Mouse (Mus musculus) midbrain, embryonic 15.5 days (tissue): ENCODE measurements around the gene Elmsan1. TPM values are rescaled to one million over a fixed set of nuclear protein-coding genes. Genes with fewer than 3 reads are reported as not detected.

ENCODE experiments used
- ATAC-seq: fragments of 200-750 bp; cut with Nextera tagmentation; replicated peaks from 2 replicates; pipeline ENCODE4 v1.8.0; 2017; ENCODE audit warnings: moderate TSS enrichment
- H3K27ac ChIP-seq: fragments of 300-500 bp; sonication (generic); 2 replicates; pipeline ENCODE4 v1.5.1; 2015; ENCODE audit warnings: mild to moderate bottlenecking, inconsistent platforms
- H3K27me3 ChIP-seq: fragments of 300-500 bp; sonication (generic); replicated peaks from 2 replicates; pipeline ENCODE4 v1.6.1; 2015; ENCODE audit warnings: inconsistent platforms
- H3K36me3 ChIP-seq: fragments of 300-500 bp; sonication (generic); replicated peaks from 2 replicates; pipeline ENCODE4 v1.6.1; 2015; ENCODE audit warnings: inconsistent platforms
- H3K4me1 ChIP-seq: fragments of 300-500 bp; sonication (generic); 2 replicates; pipeline ENCODE4 v1.6.1; 2015; ENCODE audit warnings: inconsistent platforms
- H3K4me2 ChIP-seq: fragments of 300-500 bp; sonication (generic); 2 replicates; pipeline ENCODE4 v1.6.1; 2015; ENCODE audit warnings: inconsistent platforms, mild to moderate bottlenecking, moderate library complexity
- H3K4me3 ChIP-seq: fragments of 300-500 bp; sonication (generic); 2 replicates; pipeline ENCODE4 v1.5.1; 2015; ENCODE audit warnings: mild to moderate bottlenecking, inconsistent platforms
- H3K9ac ChIP-seq: fragments of 300-500 bp; sonication (generic); 2 replicates; pipeline ENCODE4 v1.6.1; 2015; ENCODE audit warnings: mild to moderate bottlenecking, inconsistent platforms
- H3K9me3 ChIP-seq: fragments of 300-500 bp; sonication (generic); 2 replicates; pipeline ENCODE4 v1.6.1; 2016; ENCODE audit warnings: inconsistent platforms
- WGBS: fragments of 180-500 bp; shearing (Covaris S2); methylation state at CpG from one replicate; pipeline ENCODE4 v1.1.7; 2015; ENCODE audit warnings: mixed read lengths; 5-methylcytosine and 5-hydroxymethylcytosine counted together
- polyA plus RNA-seq: library from polyadenylated mRNA; unstranded; fragments of >200 nt; fragmentation: Nextera tagmentation; extraction: Ambion mirVana; gene quantifications from 2 replicates; pipeline ENCODE4 v1.2.1, GENCODE M21; 2015

Elmsan1 gene
- polyA plus RNA-seq, 1 experiment from 2014 or later = 4.4 TPM

DNA sequence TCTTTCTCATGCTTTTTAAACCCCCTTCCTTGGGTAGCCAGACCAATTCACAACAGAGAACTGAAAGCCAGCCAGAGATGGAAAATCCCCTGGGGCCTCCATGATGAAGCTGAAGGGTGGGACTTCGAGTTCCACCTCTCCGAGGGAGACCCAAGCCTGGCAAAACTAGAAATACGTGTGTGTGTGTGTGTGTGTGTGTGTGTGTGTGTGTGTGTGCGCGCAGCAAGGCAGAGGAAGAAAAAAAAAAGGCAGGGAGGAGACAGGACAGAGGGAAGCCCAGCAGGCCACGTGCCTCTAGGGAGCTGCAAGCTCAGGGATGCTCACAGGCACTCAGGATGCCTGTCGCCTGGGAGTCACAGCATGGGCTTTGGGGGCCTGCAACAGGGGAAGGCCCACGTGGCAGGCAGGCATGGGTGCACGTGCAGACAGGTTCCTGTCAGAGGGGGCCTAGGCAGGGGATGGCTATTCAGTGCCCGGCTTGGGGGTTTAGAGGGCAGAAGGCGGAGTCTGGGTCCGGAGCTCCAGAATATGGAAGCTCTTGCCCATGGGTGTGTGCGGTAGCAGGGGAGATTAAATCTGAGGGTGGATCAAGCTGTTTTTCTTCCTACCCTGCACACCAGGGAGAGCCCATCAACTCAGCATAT lies 42.4 kb downstream of the Elmsan1 start:
- peak overlapping the region; percentile 38 for H3K4me3 ChIP-seq
- ATAC-seq = peak; percentile 38; the same call in 1 of the 2 replicates
- H3K4me1 ChIP-seq = peaks cover 50% of the 10 kb centered on the region
- H3K27ac ChIP-seq = peak overlapping the region; percentile 90
- H3K36me3 ChIP-seq = no peaks in the 10 kb centered on the region
- H3K9ac ChIP-seq = peak overlapping the region; percentile 55
- H3K9me3 ChIP-seq = no peaks in the 10 kb centered on the region
- no peaks in the 10 kb centered on the region for H3K27me3 ChIP-seq
- WGBS = 5% methylated on average over 12 of the region's 13 CpGs
- peak overlapping the region; percentile 59 for H3K4me2 ChIP-seq

DNA sequence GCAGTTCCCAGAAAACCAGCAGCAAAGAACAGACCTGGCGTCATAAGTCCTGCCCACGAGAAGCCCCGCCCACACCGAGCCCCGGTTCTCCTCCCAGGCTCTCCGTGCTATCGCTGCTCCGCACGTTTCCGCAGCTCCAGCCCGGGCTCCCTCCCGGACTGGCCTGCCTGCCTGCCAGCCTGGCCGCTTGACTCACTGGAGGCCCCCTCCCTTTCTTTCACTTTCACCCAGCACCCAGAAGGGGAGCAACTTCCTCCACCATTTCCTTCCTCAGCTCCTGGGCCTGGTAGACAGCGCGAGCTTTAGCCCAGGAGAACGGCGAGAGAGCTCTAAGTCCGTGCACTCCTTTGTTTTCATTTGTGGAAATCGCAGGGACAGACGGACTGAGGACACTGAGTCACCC lies 43.0 kb downstream of the Elmsan1 start:
- Histone ChIP-seq H3K27ac (peak overlapping the region; percentile 90), H3K4me3 (peak overlapping the region; percentile 38), H3K36me3 (no peaks in the 10 kb centered on the region), H3K4me1 (peaks cover 44% of the 10 kb centered on the region), H3K9me3 (no peaks in the 10 kb centered on the region), H3K4me2 (peak overlapping the region; percentile 59), H3K27me3 (no peaks in the 10 kb centered on the region), H3K9ac (peak overlapping the region; percentile 55)
- under 1% methylated on average over 20 of the region's 20 CpGs for WGBS
- ATAC-seq = peak; percentile 88

DNA sequence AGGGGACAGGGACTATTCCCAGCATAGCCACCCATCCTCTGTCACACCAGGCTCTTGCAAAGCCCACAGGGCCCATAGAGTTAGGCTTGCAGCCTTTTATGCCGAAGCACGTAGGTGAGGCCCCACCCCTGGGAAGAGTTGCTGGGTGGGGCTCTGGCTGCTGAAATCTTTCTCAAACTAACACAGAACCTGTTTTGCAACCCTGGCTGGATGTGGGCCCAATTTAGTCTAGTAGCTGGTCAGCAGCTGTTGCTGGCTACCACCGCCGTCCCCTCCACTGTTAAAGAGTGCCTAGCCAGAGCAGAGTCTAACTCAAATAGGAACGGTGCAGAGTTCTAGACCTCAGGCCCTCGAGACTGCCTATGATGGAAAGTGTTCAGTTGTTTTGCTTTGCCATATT lies 43.8 kb downstream of the Elmsan1 start:
- H3K27ac ChIP-seq = no peak overlapping the region
- no peak for ATAC-seq
- H3K4me1 ChIP-seq = peaks cover 36% of the 10 kb centered on the region
- H3K27me3 ChIP-seq = no peaks in the 10 kb centered on the region
- no peaks in the 10 kb centered on the region for H3K36me3 ChIP-seq
- no peak overlapping the region for H3K4me3 ChIP-seq
- H3K9ac ChIP-seq = 0 out of 2 replicates have a peak overlapping the region, but pooled peaks have one; percentile 55
- WGBS = 88% methylated on average over 6 of the region's 6 CpGs
- H3K9me3 ChIP-seq = no peaks in the 10 kb centered on the region
- no peak overlapping the region for H3K4me2 ChIP-seq

DNA sequence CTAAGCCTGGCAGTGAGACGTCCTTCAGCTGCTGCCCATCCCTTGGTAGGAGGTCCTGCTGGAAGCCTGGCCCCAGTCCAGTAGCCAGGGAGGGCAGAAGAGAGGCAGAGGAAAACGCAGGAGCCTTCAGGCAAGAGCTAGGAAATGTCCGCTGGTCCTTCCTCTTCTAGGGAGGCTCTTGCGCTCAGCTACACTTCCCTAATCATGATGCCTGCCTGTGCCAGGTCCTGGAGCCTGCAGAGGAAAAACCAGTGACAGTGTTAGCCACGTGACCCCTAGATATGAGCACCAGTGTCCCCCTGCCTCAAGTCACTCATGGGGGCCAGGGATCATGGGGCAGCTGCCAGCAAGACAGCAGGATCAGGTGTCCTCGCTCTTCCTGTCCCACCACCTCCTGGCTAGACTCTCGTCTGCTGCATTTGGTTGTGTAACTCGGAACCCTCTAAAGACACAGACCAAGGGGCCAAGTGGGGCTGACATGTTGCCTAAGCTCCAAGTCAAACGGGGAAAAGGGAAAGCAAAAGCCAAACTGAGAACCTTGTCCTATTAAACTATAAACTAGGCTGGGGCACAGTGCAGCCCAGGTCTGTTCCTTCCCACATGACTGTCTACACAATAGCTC lies 44.4 kb downstream of the Elmsan1 start:
- no peak for ATAC-seq
- Histone ChIP-seq H3K9ac (no peak overlapping the region), H3K36me3 (no peaks in the 10 kb centered on the region), H3K27ac (no peak overlapping the region), H3K27me3 (no peaks in the 10 kb centered on the region), H3K4me1 (peaks cover 35% of the 10 kb centered on the region), H3K4me2 (no peak overlapping the region), H3K4me3 (no peak overlapping the region), H3K9me3 (no peaks in the 10 kb centered on the region)
- WGBS = 80% methylated on average over 9 of the region's 9 CpGs

DNA sequence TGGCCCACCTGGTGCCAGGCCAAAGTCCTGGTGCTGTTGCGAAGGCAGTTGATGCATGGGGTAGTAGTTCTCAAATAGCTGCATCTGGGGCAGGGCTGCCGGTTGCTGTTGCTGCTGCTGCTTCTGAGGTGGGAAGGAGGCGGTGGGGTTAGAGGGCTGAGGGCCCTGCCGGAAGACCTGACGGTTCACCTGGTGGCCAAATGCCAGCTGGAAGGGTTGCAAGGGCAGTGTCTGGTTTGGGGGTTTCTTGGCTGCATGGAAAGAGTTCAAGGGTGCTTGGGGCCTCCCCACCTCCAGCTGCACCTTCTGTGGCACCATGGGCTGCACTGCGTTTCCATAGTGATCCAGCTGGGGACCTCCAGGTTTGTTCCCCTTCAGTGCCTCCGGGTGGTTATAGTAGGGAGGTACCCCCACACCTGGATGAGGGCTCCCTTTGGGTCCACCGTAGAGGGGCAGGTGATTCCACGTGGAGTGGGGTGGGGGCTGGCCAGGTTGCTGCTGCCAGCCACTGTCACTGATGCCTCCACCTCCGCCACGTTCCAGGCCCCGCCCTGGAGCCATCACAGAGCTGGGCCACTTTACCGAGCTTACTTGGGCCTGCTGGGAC lies 45.3 kb downstream of the Elmsan1 start:
- Histone ChIP-seq H3K36me3 (no peaks in the 10 kb centered on the region), H3K4me3 (no peak overlapping the region), H3K27me3 (no peaks in the 10 kb centered on the region), H3K4me2 (no peak overlapping the region), H3K27ac (no peak overlapping the region), H3K9ac (no peak overlapping the region), H3K9me3 (no peaks in the 10 kb centered on the region), H3K4me1 (peaks cover 35% of the 10 kb centered on the region)
- 94% methylated on average over 13 of the region's 13 CpGs for WGBS
- no peak for ATAC-seq

DNA sequence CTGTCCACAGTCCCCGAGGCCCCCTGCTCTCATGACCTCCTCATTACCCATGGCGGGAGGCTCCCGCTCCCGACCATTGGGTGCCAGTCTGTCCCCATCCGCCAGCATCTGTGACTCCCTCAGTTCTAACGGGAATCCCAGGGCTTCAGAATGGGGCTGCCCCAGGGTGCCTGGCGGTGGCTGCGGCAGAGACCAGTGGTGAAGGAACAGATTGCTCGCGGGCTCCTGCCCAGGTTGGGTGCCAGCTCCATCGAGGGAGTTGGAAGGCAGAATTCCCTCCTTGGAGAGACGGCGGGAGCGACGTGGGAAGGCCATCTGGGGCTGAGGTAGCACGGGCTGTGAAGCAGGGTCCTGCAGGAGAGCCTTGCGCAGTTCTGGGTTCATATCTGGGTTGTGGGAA lies 45.8 kb downstream of the Elmsan1 start:
- no peaks in the 10 kb centered on the region for H3K27me3 ChIP-seq
- 91% methylated on average over 17 of the region's 17 CpGs for WGBS
- ATAC-seq = no peak
- no peak overlapping the region for H3K4me2 ChIP-seq
- no peak overlapping the region for H3K4me3 ChIP-seq
- H3K9me3 ChIP-seq = no peaks in the 10 kb centered on the region
- H3K36me3 ChIP-seq = no peaks in the 10 kb centered on the region
- H3K4me1 ChIP-seq = peaks cover 32% of the 10 kb centered on the region
- no peak overlapping the region for H3K27ac ChIP-seq
- no peak overlapping the region for H3K9ac ChIP-seq

DNA sequence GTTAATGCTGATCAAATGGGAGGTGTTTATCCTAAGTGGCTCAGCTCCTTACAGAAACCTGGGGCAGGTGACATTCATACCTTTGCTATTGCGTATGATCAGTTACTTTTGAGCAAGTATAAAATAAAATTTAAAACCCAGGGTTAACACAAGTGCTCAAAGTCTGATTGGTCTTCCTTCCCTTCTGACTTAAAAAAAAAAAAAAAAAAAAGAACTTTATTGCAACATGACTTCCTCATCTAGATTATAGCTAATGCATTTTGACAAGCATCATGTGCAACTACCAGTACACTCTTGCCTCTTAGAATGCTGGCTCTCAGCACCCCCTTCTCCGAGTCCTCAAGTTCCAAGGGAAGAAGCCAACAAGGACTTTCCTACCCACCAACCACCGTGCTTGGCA lies 46.5 kb downstream of the Elmsan1 start:
- peaks cover 26% of the 10 kb centered on the region for H3K4me1 ChIP-seq
- no peaks in the 10 kb centered on the region for H3K9me3 ChIP-seq
- no peaks in the 10 kb centered on the region for H3K36me3 ChIP-seq
- H3K27ac ChIP-seq = no peak overlapping the region
- ATAC-seq = no peak
- H3K27me3 ChIP-seq = no peaks in the 10 kb centered on the region
- H3K4me3 ChIP-seq = no peak overlapping the region
- H3K9ac ChIP-seq = no peak overlapping the region
- WGBS = 94% methylated on average over 3 of the region's 3 CpGs
- H3K4me2 ChIP-seq = no peak overlapping the region

DNA sequence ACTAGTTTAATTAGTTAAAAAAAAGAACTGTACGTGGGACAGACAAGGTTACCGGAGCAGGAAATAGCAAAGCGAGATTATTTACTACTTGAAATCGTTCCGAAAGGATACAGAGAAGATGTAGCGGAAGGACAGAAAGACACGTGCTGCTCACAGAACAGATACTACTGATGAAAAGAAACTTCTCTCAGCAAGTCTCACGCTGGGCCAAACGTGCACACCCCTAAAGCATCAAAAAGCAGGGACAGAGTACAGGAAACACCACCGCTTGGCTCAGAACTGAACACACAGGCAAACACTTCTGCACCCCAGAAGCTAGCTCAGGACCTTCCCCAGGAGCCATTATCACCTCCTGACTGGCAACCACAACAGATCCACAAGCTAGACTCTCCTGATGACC lies 48.1 kb downstream of the Elmsan1 start:
- Histone ChIP-seq H3K4me2 (no peak overlapping the region), H3K4me1 (peaks cover 10% of the 10 kb centered on the region; the same call in 1 of the 2 replicates), H3K4me3 (no peak overlapping the region), H3K9ac (no peak overlapping the region), H3K36me3 (no peaks in the 10 kb centered on the region), H3K27ac (no peak overlapping the region), H3K9me3 (no peaks in the 10 kb centered on the region), H3K27me3 (no peaks in the 10 kb centered on the region)
- 89% methylated on average over 10 of the region's 10 CpGs for WGBS
- no peak for ATAC-seq

DNA sequence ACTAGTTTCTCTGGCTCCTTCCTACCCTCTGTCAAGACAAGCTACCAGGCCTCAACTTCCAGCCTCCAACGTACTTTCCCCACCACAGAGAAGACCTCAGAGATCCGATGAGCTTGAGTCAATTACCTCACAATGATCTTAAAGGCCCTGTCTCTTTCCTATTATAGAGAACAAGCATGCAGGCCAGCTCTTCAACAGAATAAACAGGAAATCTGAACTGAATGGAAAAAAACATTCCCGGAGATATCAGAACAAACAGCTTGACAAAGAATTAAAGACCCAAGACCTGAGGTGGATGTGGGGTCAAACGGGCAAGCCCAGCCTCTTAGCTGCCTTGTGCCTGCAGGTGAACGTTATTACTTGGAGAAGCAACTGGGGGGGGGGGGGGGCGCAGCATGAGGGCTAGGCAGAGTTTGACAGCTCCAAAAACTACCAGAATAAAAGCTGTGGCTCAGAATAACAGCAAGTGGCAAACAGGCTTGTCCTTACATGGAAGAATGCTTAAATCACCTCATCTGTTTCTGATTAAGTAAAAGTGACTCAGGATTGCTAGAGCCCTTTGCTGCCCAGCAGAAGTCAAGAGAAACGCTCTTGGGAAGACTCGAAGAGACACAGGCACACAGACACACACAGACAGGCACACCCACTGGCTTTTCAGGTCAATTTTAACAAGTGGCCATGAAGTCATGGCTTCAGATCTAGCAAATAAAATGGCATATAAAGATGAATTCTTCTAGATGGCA lies 52.9 kb downstream of the Elmsan1 start:
- ATAC-seq = no peak
- no peaks in the 10 kb centered on the region for H3K9me3 ChIP-seq
- no peaks in the 10 kb centered on the region for H3K27me3 ChIP-seq
- H3K4me3 ChIP-seq = no peak overlapping the region
- no peaks in the 10 kb centered on the region for H3K36me3 ChIP-seq
- no peaks in the 10 kb centered on the region for H3K4me1 ChIP-seq
- no peak overlapping the region for H3K27ac ChIP-seq
- H3K9ac ChIP-seq = no peak overlapping the region
- no peak overlapping the region for H3K4me2 ChIP-seq
- 73% methylated on average over 8 of the region's 8 CpGs for WGBS

DNA sequence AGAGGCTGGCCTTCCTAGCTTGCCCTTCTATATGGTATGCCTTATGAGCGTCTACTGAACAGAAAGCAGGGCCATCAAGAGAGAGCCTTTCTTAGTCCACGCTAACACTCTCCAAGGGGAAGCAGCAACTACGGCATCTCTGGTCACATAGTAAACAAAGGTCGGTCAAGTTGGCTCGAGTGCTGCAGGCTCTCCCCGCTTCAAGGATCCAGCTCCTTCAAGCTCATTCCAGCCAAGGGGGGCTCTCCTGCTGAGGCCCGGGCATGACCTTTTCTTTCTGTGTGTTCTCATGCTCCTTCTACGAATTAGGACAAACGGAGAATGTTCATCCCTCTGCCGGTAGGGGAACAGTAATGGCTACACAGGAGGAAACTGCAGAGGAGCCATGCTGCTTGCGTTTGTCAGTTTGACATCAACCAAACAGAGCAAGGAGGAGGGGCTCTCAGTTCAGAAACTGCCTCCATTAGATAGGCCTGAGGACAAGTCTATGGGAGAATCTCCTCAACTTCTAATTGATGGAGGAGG lies 55.0 kb downstream of the Elmsan1 start:
- Histone ChIP-seq H3K4me1 (no peaks in the 10 kb centered on the region), H3K9me3 (no peaks in the 10 kb centered on the region), H3K9ac (no peak overlapping the region), H3K36me3 (no peaks in the 10 kb centered on the region; the same call in 1 of the 2 replicates), H3K4me2 (no peak overlapping the region), H3K27ac (no peak overlapping the region), H3K27me3 (no peaks in the 10 kb centered on the region), H3K4me3 (no peak overlapping the region)
- ATAC-seq = no peak
- 79% methylated on average over 11 of the region's 11 CpGs for WGBS

DNA sequence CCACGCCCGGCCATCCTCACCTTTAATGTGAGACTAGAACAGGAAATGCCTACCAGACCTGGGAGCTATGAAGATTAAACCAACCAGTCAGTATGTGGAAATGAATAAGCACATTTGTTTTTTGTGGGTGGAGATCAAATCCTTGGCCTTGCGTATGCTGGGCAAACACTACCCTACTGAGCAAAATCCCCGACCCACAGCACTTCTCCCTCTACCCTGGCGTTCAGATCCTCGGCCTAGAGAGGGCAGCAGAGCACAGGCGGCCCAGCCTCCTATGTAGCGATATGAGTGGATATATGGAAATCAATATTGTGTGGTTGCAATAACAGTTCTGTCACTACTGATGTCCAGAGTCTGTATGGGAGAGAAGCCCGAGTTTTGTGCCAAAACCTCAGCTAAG lies 55.5 kb downstream of the Elmsan1 start:
- H3K27me3 ChIP-seq = no peaks in the 10 kb centered on the region
- H3K4me1 ChIP-seq = no peaks in the 10 kb centered on the region
- H3K9me3 ChIP-seq = no peaks in the 10 kb centered on the region
- no peak for ATAC-seq
- no peaks in the 10 kb centered on the region; the same call in 1 of the 2 replicates for H3K36me3 ChIP-seq
- H3K4me3 ChIP-seq = no peak overlapping the region
- no peak overlapping the region for H3K4me2 ChIP-seq
- H3K9ac ChIP-seq = no peak overlapping the region
- no peak overlapping the region for H3K27ac ChIP-seq
- 89% methylated on average over 9 of the region's 9 CpGs for WGBS
